Mouse (Mus musculus): ENCODE results near the gene Rab8b.

DNA sequence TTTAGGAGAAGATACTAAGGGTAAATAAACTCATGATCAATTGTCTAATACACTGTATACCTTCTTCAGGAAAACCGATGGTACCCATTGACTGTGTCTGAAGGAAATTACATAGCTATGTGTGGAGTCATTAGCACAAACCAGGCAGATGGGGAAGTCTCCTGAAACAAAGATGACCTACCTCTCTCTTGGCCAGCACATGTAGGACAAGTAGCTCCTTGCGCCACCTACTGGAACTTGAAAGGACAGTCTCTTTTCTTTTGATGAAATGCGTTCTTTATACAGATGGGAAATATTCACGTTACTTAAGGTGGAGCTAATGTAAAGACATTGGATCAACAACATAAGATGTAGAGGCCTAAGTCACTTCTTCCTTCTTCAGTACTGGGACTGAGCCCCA lies 19.3 kb upstream of the Rab8b start:
- TF ChIP-seq POLR2A (IDR thresholded peaks at IDR 0.05; ENCODE audit: insufficient read length, low read depth) (no peak), CEBPB (IDR thresholded peaks at IDR 0.05; ENCODE audit: insufficient read depth, poor library complexity, severe bottlenecking) (no peak), MYOG (IDR thresholded peaks at IDR 0.05; ENCODE audit: control insufficient read depth in 1 of 3, insufficient read depth in 1 of 3, insufficient read length in 2 of 3, low read depth in 2 of 3) (no peak), POLR2AphosphoS2 (IDR thresholded peaks at IDR 0.05; ENCODE audit: insufficient read length, low read depth) (no peak), MYOD1 (IDR thresholded peaks at IDR 0.05; ENCODE audit: control insufficient read depth in 1 of 3, insufficient read length in 2 of 3, low read depth in 2 of 3) (no peak), TCF12 (IDR thresholded peaks at IDR 0.05; ENCODE audit: insufficient read depth, poor library complexity, severe bottlenecking) (no peak), MAX (IDR thresholded peaks at IDR 0.05; ENCODE audit: low read depth) (no peak)
